Mouse (Mus musculus) kidney, embryonic 15.5 days (tissue): ENCODE data around the gene Herc3. TPM values are rescaled to one million over a fixed set of nuclear protein-coding genes. Genes with fewer than 3 reads are reported as not detected.
A peak's percentile ranks its signal among the peaks of the same experiment; 100 is the strongest.

Experiments used
- ATAC-seq: fragments of 200-750 bp; cut with Nextera tagmentation; replicated peaks from 2 replicates; pipeline ENCODE4 v1.8.0; 2017; ENCODE audit warnings: moderate TSS enrichment; ENCODE audit not compliant: low FRiP score
- H3K27ac ChIP-seq: fragments of 300-500 bp; sonication (generic); 2 replicates; pipeline ENCODE4 v1.5.1; 2015; ENCODE audit warnings: mild to moderate bottlenecking, inconsistent platforms
- H3K27me3 ChIP-seq: fragments of 300-500 bp; sonication (generic); 2 replicates; pipeline ENCODE4 v1.6.1; 2015; ENCODE audit warnings: inconsistent platforms
- H3K36me3 ChIP-seq: fragments of 300-500 bp; sonication (generic); 2 replicates; pipeline ENCODE4 v1.6.1; 2015; ENCODE audit warnings: inconsistent platforms
- H3K4me1 ChIP-seq: fragments of 300-500 bp; sonication (generic); 2 replicates; pipeline ENCODE4 v1.6.1; 2015; ENCODE audit warnings: inconsistent platforms
- H3K4me2 ChIP-seq: fragments of 300-500 bp; sonication (generic); 2 replicates; pipeline ENCODE4 v1.6.1; 2015; ENCODE audit warnings: moderate library complexity, mild to moderate bottlenecking, inconsistent platforms
- H3K4me3 ChIP-seq: fragments of 300-500 bp; sonication (generic); replicated peaks from 2 replicates; pipeline ENCODE4 v1.5.1; 2015; ENCODE audit warnings: mild to moderate bottlenecking, inconsistent platforms
- H3K9ac ChIP-seq: fragments of 300-500 bp; sonication (generic); 2 replicates; pipeline ENCODE4 v1.6.1; 2015; ENCODE audit warnings: mild to moderate bottlenecking, inconsistent platforms
- H3K9me3 ChIP-seq: fragments of 300-500 bp; sonication (generic); replicated peaks from 2 replicates; pipeline ENCODE4 v1.6.1; 2016; ENCODE audit warnings: inconsistent platforms
- WGBS: fragments of 180-500 bp; shearing (Covaris S2); methylation state at CpG from one replicate; pipeline ENCODE4 v1.1.7; 2015; ENCODE audit warnings: mixed read lengths; 5-methylcytosine and 5-hydroxymethylcytosine counted together
- polyA plus RNA-seq: library from polyadenylated mRNA; unstranded; fragments of >200 nt; fragmentation: Nextera tagmentation; extraction: Ambion mirVana; gene quantifications from 2 replicates; pipeline ENCODE4 v1.2.1, GENCODE M21; 2015

Herc3 gene
- polyA plus RNA-seq, 1 experiment from 2014 or later, result 10.2 TPM

- H3K4me3 ChIP-seq, result no peak overlapping the region
- ATAC-seq, result no peak
- WGBS, result 73% methylated on average over 2 of the region's 2 CpGs
Measured at GRCm38 (mm10) chr6:58927881-58928280, 96.6 kb downstream of the Herc3 start.

GRCm38 (mm10) chr6:58929911-58930431 is 98.7 kb downstream of the Herc3 start:
- no peaks in the 10 kb centered on the region for H3K4me1 ChIP-seq
- H3K36me3 ChIP-seq, result no peaks in the 10 kb centered on the region
- H3K9me3 ChIP-seq, result no peaks in the 10 kb centered on the region
- H3K4me2 ChIP-seq, result no peak overlapping the region
- H3K27me3 ChIP-seq, result no peaks in the 10 kb centered on the region
- no peak overlapping the region for H3K9ac ChIP-seq
- ATAC-seq, result no peak
- 84% methylated on average over 9 of the region's 9 CpGs for WGBS
- H3K4me3 ChIP-seq, result no peak overlapping the region
- H3K27ac ChIP-seq, result no peak overlapping the region

More at GRCm38 (mm10) chr6:58927881-58928280, 96.6 kb downstream of the Herc3 start:
- Histone ChIP-seq H3K4me1 (no peaks in the 10 kb centered on the region), H3K9me3 (no peaks in the 10 kb centered on the region), H3K27me3 (no peaks in the 10 kb centered on the region), H3K36me3 (no peaks in the 10 kb centered on the region), H3K9ac (no peak overlapping the region), H3K4me2 (no peak overlapping the region), H3K27ac (no peak overlapping the region)

GRCm38 (mm10) chr6:58931149-58931548 is 99.9 kb downstream of the Herc3 start:
- no peak overlapping the region for H3K9ac ChIP-seq
- H3K4me3 ChIP-seq, result no peak overlapping the region
- H3K4me1 ChIP-seq, result no peaks in the 10 kb centered on the region
- 85% methylated on average over 4 of the region's 4 CpGs for WGBS
- H3K27me3 ChIP-seq, result no peaks in the 10 kb centered on the region
- no peak for ATAC-seq
- no peaks in the 10 kb centered on the region for H3K36me3 ChIP-seq
- H3K4me2 ChIP-seq, result no peak overlapping the region
- H3K9me3 ChIP-seq, result no peaks in the 10 kb centered on the region
- no peak overlapping the region for H3K27ac ChIP-seq

- ATAC-seq, result no peak
- no peak overlapping the region for H3K9ac ChIP-seq
- 82% methylated on average over 12 of the region's 12 CpGs for WGBS
- H3K27me3 ChIP-seq, result no peaks in the 10 kb centered on the region
- no peak overlapping the region for H3K4me2 ChIP-seq
- no peak overlapping the region for H3K4me3 ChIP-seq
- no peaks in the 10 kb centered on the region for H3K4me1 ChIP-seq
- no peaks in the 10 kb centered on the region for H3K9me3 ChIP-seq
- no peak overlapping the region for H3K27ac ChIP-seq
- H3K36me3 ChIP-seq, result no peaks in the 10 kb centered on the region
Measured at GRCm38 (mm10) chr6:58932515-58933188, 101.4 kb downstream of the Herc3 start.

GRCm38 (mm10) chr6:58933189-58933913 is 102.1 kb downstream of the Herc3 start:
- Histone ChIP-seq H3K27ac (no peak overlapping the region), H3K4me2 (no peak overlapping the region), H3K4me3 (no peak overlapping the region), H3K36me3 (no peaks in the 10 kb centered on the region), H3K9me3 (no peaks in the 10 kb centered on the region), H3K9ac (no peak overlapping the region), H3K4me1 (no peaks in the 10 kb centered on the region), H3K27me3 (no peaks in the 10 kb centered on the region)
- ATAC-seq, result 0 out of 2 replicates have a peak, but pooled peaks have one; percentile 33
- WGBS, result 45% methylated on average over 6 of the region's 6 CpGs

- Histone ChIP-seq H3K9me3 (no peaks in the 10 kb centered on the region), H3K27ac (no peak overlapping the region), H3K9ac (no peak overlapping the region), H3K4me3 (no peak overlapping the region), H3K4me1 (no peaks in the 10 kb centered on the region), H3K27me3 (no peaks in the 10 kb centered on the region), H3K4me2 (no peak overlapping the region), H3K36me3 (no peaks in the 10 kb centered on the region)
- 69% methylated on average over 4 of the region's 4 CpGs for WGBS
- ATAC-seq, result no peak
Measured at GRCm38 (mm10) chr6:58934144-58934543, 102.9 kb downstream of the Herc3 start.

- Histone ChIP-seq H3K27ac (no peak overlapping the region), H3K9ac (no peak overlapping the region), H3K4me3 (no peak overlapping the region), H3K4me1 (no peaks in the 10 kb centered on the region), H3K4me2 (no peak overlapping the region), H3K36me3 (no peaks in the 10 kb centered on the region), H3K9me3 (no peaks in the 10 kb centered on the region), H3K27me3 (no peaks in the 10 kb centered on the region)
- no peak for ATAC-seq
Measured at GRCm38 (mm10) chr6:58937726-58938125, 106.5 kb downstream of the Herc3 start.

GRCm38 (mm10) chr6:58942276-58942675 is 111.0 kb downstream of the Herc3 start:
- Histone ChIP-seq H3K27ac (no peak overlapping the region), H3K9ac (no peak overlapping the region), H3K4me1 (no peaks in the 10 kb centered on the region), H3K36me3 (no peaks in the 10 kb centered on the region), H3K9me3 (no peaks in the 10 kb centered on the region), H3K27me3 (no peaks in the 10 kb centered on the region), H3K4me3 (no peak overlapping the region), H3K4me2 (no peak overlapping the region)
- no peak for ATAC-seq
- 86% methylated on average over 2 of the region's 2 CpGs for WGBS

GRCm38 (mm10) chr6:58943958-58944357 is 112.7 kb downstream of the Herc3 start:
- Histone ChIP-seq H3K9me3 (no peaks in the 10 kb centered on the region), H3K36me3 (no peaks in the 10 kb centered on the region), H3K27ac (no peak overlapping the region), H3K27me3 (no peaks in the 10 kb centered on the region), H3K4me1 (no peaks in the 10 kb centered on the region), H3K4me2 (no peak overlapping the region), H3K9ac (no peak overlapping the region), H3K4me3 (no peak overlapping the region)
- ATAC-seq, result no peak
- WGBS, result 90% methylated on average over 3 of the region's 3 CpGs

GRCm38 (mm10) chr6:58946246-58946645 is 115.0 kb downstream of the Herc3 start:
- no peaks in the 10 kb centered on the region for H3K27me3 ChIP-seq
- H3K36me3 ChIP-seq, result no peaks in the 10 kb centered on the region
- no peak overlapping the region for H3K27ac ChIP-seq
- no peak overlapping the region for H3K4me3 ChIP-seq
- no peak overlapping the region for H3K4me2 ChIP-seq
- H3K9me3 ChIP-seq, result no peaks in the 10 kb centered on the region
- ATAC-seq, result no peak
- H3K4me1 ChIP-seq, result peaks cover 5% of the 10 kb centered on the region; the same call in 1 of the 2 replicates
- H3K9ac ChIP-seq, result no peak overlapping the region
- 59% methylated on average over 2 of the region's 2 CpGs for WGBS

GRCm38 (mm10) chr6:58946840-58947239 is 115.6 kb downstream of the Herc3 start:
- 79% methylated on average over 4 of the region's 4 CpGs for WGBS
- Histone ChIP-seq H3K9me3 (no peaks in the 10 kb centered on the region), H3K27me3 (no peaks in the 10 kb centered on the region), H3K36me3 (no peaks in the 10 kb centered on the region), H3K4me3 (no peak overlapping the region), H3K4me1 (peaks cover 9% of the 10 kb centered on the region; the same call in 1 of the 2 replicates), H3K27ac (no peak overlapping the region), H3K9ac (no peak overlapping the region), H3K4me2 (no peak overlapping the region)
- no peak for ATAC-seq

- 73% methylated on average over 1 of the region's 1 CpGs for WGBS
- Histone ChIP-seq H3K27ac (no peak overlapping the region), H3K4me2 (no peak overlapping the region), H3K27me3 (no peaks in the 10 kb centered on the region), H3K9me3 (no peaks in the 10 kb centered on the region), H3K36me3 (no peaks in the 10 kb centered on the region), H3K4me1 (peaks cover 9% of the 10 kb centered on the region; the same call in 1 of the 2 replicates), H3K4me3 (no peak overlapping the region), H3K9ac (no peak overlapping the region)
- no peak for ATAC-seq
Measured at GRCm38 (mm10) chr6:58950410-58950809, 119.1 kb downstream of the Herc3 start.
